Mouse (Mus musculus) lung, postnatal 0 days (tissue): Measurements from ENCODE around the gene Itgb2l. TPM values are rescaled to one million over a fixed set of nuclear protein-coding genes. Genes with fewer than 3 reads are reported as not detected.

ENCODE experiments used
- ATAC-seq: fragments of 200-750 bp; cut with Nextera tagmentation; 2 replicates; pipeline ENCODE4 v1.8.0; 2017; ENCODE audit warnings: moderate library complexity
- DNase-seq: peaks from one replicate; pipeline ENCODE4 v3.0.0-alpha.2; 2016; ENCODE audit warnings: low spot score
- H3K27ac ChIP-seq: fragments of 300-500 bp; sonication (generic); 2 replicates; pipeline ENCODE4 v1.5.1; 2014; ENCODE audit warnings: antibody characterized with exemption, mild to moderate bottlenecking, low read length, mixed read lengths
- H3K27me3 ChIP-seq: fragments of 300-500 bp; sonication (generic); replicated peaks from 2 replicates; pipeline ENCODE4 v1.6.1; 2014; ENCODE audit warnings: low read length, mixed read lengths; ENCODE audit not compliant: insufficient read depth
- H3K36me3 ChIP-seq: fragments of 300-500 bp; sonication (generic); 2 replicates; pipeline ENCODE4 v1.6.1; 2014; ENCODE audit warnings: low read length, mixed read lengths; ENCODE audit not compliant: insufficient read depth
- H3K4me1 ChIP-seq: fragments of 300-500 bp; sonication (generic); 2 replicates; pipeline ENCODE4 v1.6.1; 2014; ENCODE audit warnings: antibody characterized with exemption, low read depth, low read length, mixed read lengths; ENCODE audit not compliant: insufficient read depth
- H3K4me2 ChIP-seq: fragments of 300-500 bp; sonication (generic); replicated peaks from 2 replicates; pipeline ENCODE4 v1.6.1; 2014; ENCODE audit warnings: low read depth, mild to moderate bottlenecking, low read length, moderate library complexity, mixed read lengths
- H3K4me3 ChIP-seq: fragments of 300-500 bp; sonication (generic); 2 replicates; pipeline ENCODE4 v1.5.1; 2014; ENCODE audit warnings: low read depth, low read length
- H3K9ac ChIP-seq: fragments of 300-500 bp; sonication (generic); replicated peaks from 2 replicates; pipeline ENCODE4 v1.6.1; 2014; ENCODE audit warnings: low read depth, mild to moderate bottlenecking
- H3K9me3 ChIP-seq: fragments of 300-500 bp; sonication (generic); 2 replicates; pipeline ENCODE4 v1.6.1; 2016; ENCODE audit warnings: low read length, mixed read lengths
- CTCF ChIP-seq: IDR thresholded peaks from 2 replicates; pipeline ENCODE4 v1.5.1; 2016; ENCODE audit warnings: antibody characterized with exemption, mild to moderate bottlenecking
- EP300 ChIP-seq: IDR thresholded peaks from 2 replicates; pipeline ENCODE4 v1.6.1; 2016; ENCODE audit warnings: antibody characterized with exemption, mild to moderate bottlenecking, control low read depth
- WGBS: fragments of 180-500 bp; shearing (Covaris S2); extraction: QIAGEN DNeasy Blood & Tissue Kit; methylation state at CpG from one replicate; pipeline ENCODE4 v1.1.7; 2014; 5-methylcytosine and 5-hydroxymethylcytosine counted together
- polyA plus RNA-seq: library from polyadenylated mRNA; unstranded; fragments of >200 nt; fragmentation: Nextera tagmentation; extraction: Ambion mirVana; gene quantifications from 2 replicates; pipeline ENCODE4 v1.2.1, GENCODE M21; 2015

The Itgb2l gene
- polyA plus RNA-seq, 1 experiment from 2014 or later: 0.93 TPM

GRCm38 (mm10) chr16:96438946-96439345, 4.5 kb downstream of the Itgb2l start:
- WGBS: 88% methylated on average over 5 of the region's 5 CpGs
- ATAC-seq: no peak
- H3K4me1 ChIP-seq: no peaks in the 10 kb centered on the region
- H3K4me2 ChIP-seq: no peak overlapping the region
- no peak overlapping the region for H3K9ac ChIP-seq
- no peaks in the 10 kb centered on the region for H3K9me3 ChIP-seq
- H3K27ac ChIP-seq: no peak overlapping the region
- H3K4me3 ChIP-seq: no peak overlapping the region
- DNase-seq: no peak
- no peaks in the 10 kb centered on the region for H3K36me3 ChIP-seq
- TF ChIP-seq EP300 (no peak), CTCF (no peak)
- H3K27me3 ChIP-seq: no peaks in the 10 kb centered on the region

GRCm38 (mm10) chr16:96434024-96434785, 9.2 kb downstream of the Itgb2l start:
- 79% methylated on average over 3 of the region's 3 CpGs for WGBS

GRCm38 (mm10) chr16:96433266-96433665, 10.2 kb downstream of the Itgb2l start:
- DNase-seq: no peak
- H3K4me2 ChIP-seq: no peak overlapping the region
- H3K9ac ChIP-seq: no peak overlapping the region
- H3K4me3 ChIP-seq: no peak overlapping the region
- ATAC-seq: no peak
- no peaks in the 10 kb centered on the region for H3K27me3 ChIP-seq
- no peaks in the 10 kb centered on the region for H3K36me3 ChIP-seq
- H3K4me1 ChIP-seq: no peaks in the 10 kb centered on the region
- 86% methylated on average over 10 of the region's 10 CpGs for WGBS
- no peak for TF ChIP-seq EP300
- TF ChIP-seq CTCF: no peak
- no peaks in the 10 kb centered on the region for H3K9me3 ChIP-seq
- no peak overlapping the region for H3K27ac ChIP-seq

More at GRCm38 (mm10) chr16:96434024-96434785, 9.2 kb downstream of the Itgb2l start:
- Histone ChIP-seq H3K4me3 (no peak overlapping the region), H3K36me3 (no peaks in the 10 kb centered on the region), H3K9me3 (no peaks in the 10 kb centered on the region), H3K4me2 (no peak overlapping the region), H3K9ac (no peak overlapping the region), H3K4me1 (no peaks in the 10 kb centered on the region), H3K27ac (no peak overlapping the region), H3K27me3 (no peaks in the 10 kb centered on the region)
- no peak for ATAC-seq
- no peak for TF ChIP-seq EP300
- TF ChIP-seq CTCF: no peak
- no peak for DNase-seq

GRCm38 (mm10) chr16:96429046-96429445, 14.4 kb downstream of the Itgb2l start:
- no peak overlapping the region for H3K4me2 ChIP-seq
- DNase-seq: no peak
- H3K4me3 ChIP-seq: no peak overlapping the region
- no peaks in the 10 kb centered on the region for H3K9me3 ChIP-seq
- H3K4me1 ChIP-seq: no peaks in the 10 kb centered on the region
- no peaks in the 10 kb centered on the region for H3K36me3 ChIP-seq
- H3K9ac ChIP-seq: no peak overlapping the region
- ATAC-seq: no peak
- no peak overlapping the region for H3K27ac ChIP-seq
- TF ChIP-seq CTCF (no peak), EP300 (no peak)
- 58% methylated on average over 3 of the region's 3 CpGs for WGBS
- H3K27me3 ChIP-seq: no peaks in the 10 kb centered on the region

- Histone ChIP-seq H3K27ac (no peak overlapping the region), H3K27me3 (no peaks in the 10 kb centered on the region), H3K4me1 (no peaks in the 10 kb centered on the region), H3K36me3 (no peaks in the 10 kb centered on the region), H3K4me3 (no peak overlapping the region), H3K9ac (no peak overlapping the region), H3K9me3 (no peaks in the 10 kb centered on the region), H3K4me2 (no peak overlapping the region)
- WGBS: 75% methylated on average over 7 of the region's 7 CpGs
- ATAC-seq: no peak
- TF ChIP-seq EP300 (no peak), CTCF (no peak)
- DNase-seq: no peak
Measured at GRCm38 (mm10) chr16:96426671-96427070, 16.7 kb downstream of the Itgb2l start.

- no peak for DNase-seq
- TF ChIP-seq CTCF (no peak), EP300 (no peak)
- 81% methylated on average over 2 of the region's 2 CpGs for WGBS
- H3K4me3 ChIP-seq: no peak overlapping the region
- H3K9ac ChIP-seq: no peak overlapping the region
- no peak overlapping the region for H3K27ac ChIP-seq
- no peaks in the 10 kb centered on the region for H3K4me1 ChIP-seq
- no peak for ATAC-seq
- H3K27me3 ChIP-seq: no peaks in the 10 kb centered on the region
- H3K36me3 ChIP-seq: no peaks in the 10 kb centered on the region
- no peaks in the 10 kb centered on the region for H3K9me3 ChIP-seq
- H3K4me2 ChIP-seq: no peak overlapping the region
Measured at GRCm38 (mm10) chr16:96425044-96425443, 18.4 kb downstream of the Itgb2l start.
